Mouse (Mus musculus) lung, adult 2 months (tissue): Measurements from ENCODE around the gene Gpr155.

ENCODE experiments used
- CTCF ChIP-seq: fragments of 200-500 bp; IDR thresholded peaks from 2 replicates; pipeline ENCODE4 v1.5.1; 2011; ENCODE audit warnings: mild to moderate bottlenecking, low read length, control low read depth; ENCODE audit not compliant: insufficient read depth
- POLR2A ChIP-seq: fragments of 200-500 bp; IDR thresholded peaks from 2 replicates; pipeline ENCODE4 v1.6.1; 2011; ENCODE audit warnings: low read depth, mild to moderate bottlenecking, control low read depth, low read length, borderline replicate concordance; ENCODE audit errors: extremely low read depth

DNA sequence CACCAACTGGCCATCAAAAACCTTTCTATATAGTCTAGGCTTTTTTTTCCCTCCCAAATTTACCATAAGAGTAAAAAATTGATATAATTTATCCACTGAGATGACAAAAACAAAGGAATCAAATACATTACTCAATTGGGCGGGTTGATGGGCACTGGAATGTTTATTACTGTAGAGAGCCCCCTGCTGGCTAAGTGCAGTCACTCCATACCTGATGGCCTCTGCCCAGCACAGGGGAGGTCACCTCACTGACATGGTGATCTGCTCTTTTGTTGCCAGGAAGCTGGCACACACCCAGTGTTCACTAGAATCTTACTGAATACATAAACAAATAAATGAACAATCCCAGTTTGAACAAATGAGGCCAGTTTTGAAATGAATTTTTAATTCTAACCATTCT is 40.9 kb upstream of the Gpr155 start:
- peak; percentile 74 for TF ChIP-seq CTCF
- TF ChIP-seq POLR2A, result no peak
